Mouse (Mus musculus) heart, adult 2 months (tissue): ENCODE results near the gene Kif28. TPM values are rescaled to one million over a fixed set of nuclear protein-coding genes. Genes with fewer than 3 reads are reported as not detected.
"Not testable (repeated sequence)": the region's sequence is repeated elsewhere in the genome, so short reads cannot be mapped to it uniquely, and the experiment has no call there.

Experiments used
- DNase-seq, 2 experiments: peaks; one replicate each; pipeline ENCODE4 v3.0.0; 2021
- H3K27ac ChIP-seq: fragments of 200-600 bp; 2 replicates; pipeline ENCODE4 v1.8.1; 2022
- H3K27me3 ChIP-seq: fragments of 200-500 bp; 2 replicates; pipeline ENCODE4 v1.6.1; 2012; ENCODE audit warnings: mild to moderate bottlenecking, low read length, inconsistent platforms, mixed read lengths; ENCODE audit not compliant: control insufficient read depth, insufficient read depth
- H3K36me3 ChIP-seq: fragments of 200-500 bp; 2 replicates; pipeline ENCODE4 v1.6.1; 2012; ENCODE audit warnings: low read length, inconsistent platforms; ENCODE audit not compliant: control insufficient read depth, insufficient read depth
- H3K4me1 ChIP-seq: fragments of 200-500 bp; 2 replicates; pipeline ENCODE4 v1.6.1; 2011; ENCODE audit warnings: low read length; ENCODE audit not compliant: control insufficient read depth, insufficient read depth
- H3K4me3 ChIP-seq: fragments of 200-600 bp; 2 replicates; pipeline ENCODE4 v1.8.1; 2022
- H3K79me2 ChIP-seq: fragments of 200-500 bp; replicated peaks from 2 replicates; pipeline ENCODE4 v1.6.1; 2012; ENCODE audit warnings: mild to moderate bottlenecking, inconsistent platforms, low read length, moderate library complexity, mixed read lengths; ENCODE audit not compliant: control insufficient read depth, insufficient read depth
- H3K9ac ChIP-seq: fragments of 200-500 bp; 2 replicates; pipeline ENCODE4 v1.6.1; 2012; ENCODE audit warnings: low read depth, mild to moderate bottlenecking, control low read depth, inconsistent platforms, low read length, mixed read lengths
- CTCF ChIP-seq: fragments of 200-600 bp; IDR thresholded peaks from 2 replicates; pipeline ENCODE4 v1.8.1; 2022; ENCODE audit warnings: antibody characterized with exemption, mild to moderate bottlenecking, moderate library complexity
- EP300 ChIP-seq: fragments of 200-500 bp; IDR thresholded peaks from 2 replicates; pipeline ENCODE4 v1.6.1; 2011; ENCODE audit warnings: low read depth, low read length, control low read depth; ENCODE audit not compliant: insufficient read depth
- POLR2A ChIP-seq: fragments of 200-500 bp; IDR thresholded peaks from 2 replicates; pipeline ENCODE4 v1.6.1; 2011; ENCODE audit warnings: mild to moderate bottlenecking, low read depth, low read length, control low read depth; ENCODE audit not compliant: insufficient read depth
- WGBS: fragments of 180-500 bp; shearing (Covaris S2); methylation state at CpG from one replicate; pipeline ENCODE4 v1.1.7; 2018; 5-methylcytosine and 5-hydroxymethylcytosine counted together
- intact Hi-C: fragments of 180-260 bp; cut with DNase I; formaldehyde crosslinking; loops from one replicate; pipeline ENCODE4 v1.15.1; 2025
- polyA plus RNA-seq: library from polyadenylated mRNA; depleted of rRNA; stranded (reverse); fragments of >200 nt; gene quantifications from 2 replicates; pipeline ENCODE4 v1.2.3, GENCODE M21; 2012; rRNA removed
- total RNA-seq, 2 experiments: library from RNA; stranded (reverse); gene quantifications; 2 replicates each; pipeline ENCODE4 v1.2.3; 2021

Kif28 gene
- total and polyA plus RNA-seq, 3 experiments: 0.25 to 0.66 (median 0.47) TPM

DNA sequence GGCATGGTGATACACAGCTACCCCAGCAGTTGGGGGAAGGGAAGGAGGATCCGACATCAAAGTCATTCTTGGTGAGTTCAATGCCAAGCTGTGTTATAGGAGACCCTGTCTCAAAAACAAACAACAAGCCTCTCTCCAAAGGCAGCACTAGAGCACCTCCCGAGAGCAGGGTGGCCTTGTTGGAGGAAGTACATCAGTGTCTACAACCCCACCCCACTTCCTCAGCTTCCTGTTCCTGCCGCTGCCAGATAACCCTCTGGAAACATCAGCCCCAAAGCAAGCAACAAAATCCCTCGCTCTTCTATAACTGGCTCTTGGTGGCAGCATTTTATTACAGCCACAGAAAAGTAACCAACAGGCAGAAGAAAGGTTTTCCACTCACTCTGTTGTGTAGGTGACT, 94.8 kb downstream of the Kif28 start:
- no peak for TF ChIP-seq EP300
- TF ChIP-seq POLR2A: no peak
- H3K27me3 ChIP-seq: no peaks in the 10 kb centered on the region
- peak in 1 of 2 experiments; percentile 15 for DNase-seq
- intact Hi-C loops: no loop called here
- H3K27ac ChIP-seq: peak overlapping the region; percentile 12; the same call in 1 of the 2 replicates
- no peak overlapping the region for H3K4me3 ChIP-seq
- H3K79me2 ChIP-seq: no peaks in the 10 kb centered on the region
- peaks cover 4% of the 10 kb centered on the region for H3K4me1 ChIP-seq
- no peak overlapping the region for H3K9ac ChIP-seq
- no peaks in the 10 kb centered on the region for H3K36me3 ChIP-seq
- 44% methylated on average over 4 of the region's 4 CpGs for WGBS

GRCm38 (mm10) chr1:179649324-179649723, 95.7 kb downstream of the Kif28 start:
- no peaks in the 10 kb centered on the region for H3K79me2 ChIP-seq
- H3K27ac ChIP-seq: no peak overlapping the region
- no peaks in the 10 kb centered on the region for H3K27me3 ChIP-seq
- no peak for TF ChIP-seq POLR2A
- WGBS: 76% methylated on average over 3 of the region's 3 CpGs
- DNase-seq: peak in 1 of 2 experiments; percentile 8
- H3K4me1 ChIP-seq: peaks cover 4% of the 10 kb centered on the region
- H3K9ac ChIP-seq: no peak overlapping the region
- H3K36me3 ChIP-seq: no peaks in the 10 kb centered on the region
- intact Hi-C loops: loop anchor here (10.0 kb wide), 2 partner anchors 85 to 195 kb away; no protein-coding TSS in a partner anchor
- no peak overlapping the region for H3K4me3 ChIP-seq

DNA sequence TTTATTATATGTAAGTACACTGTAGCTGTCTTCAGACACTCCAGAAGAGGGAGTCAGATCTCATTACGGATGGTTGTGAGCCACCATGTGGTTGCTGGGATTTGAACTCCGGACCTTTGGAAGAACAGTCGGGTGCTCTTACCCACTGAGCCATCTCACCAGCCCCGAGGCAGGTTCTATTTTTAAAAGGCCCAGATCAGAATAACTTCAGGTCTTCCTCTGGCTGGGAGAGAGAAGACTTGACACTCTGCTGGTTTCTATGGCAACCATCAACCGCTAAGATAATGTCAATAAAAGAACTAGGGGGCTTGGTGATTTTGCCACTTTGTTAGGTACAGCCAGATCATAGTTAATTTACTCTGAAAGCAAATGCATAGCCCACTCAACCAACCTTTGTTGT, 96.4 kb downstream of the Kif28 start:
- 69% methylated on average over 4 of the region's 5 CpGs for WGBS
- intact Hi-C loops: loop anchor here (10.0 kb wide), 2 partner anchors 86 to 196 kb away; no protein-coding TSS in a partner anchor
- H3K27me3 ChIP-seq, H3K4me1 ChIP-seq, H3K4me3 ChIP-seq, H3K9ac ChIP-seq, H3K27ac ChIP-seq, H3K79me2 ChIP-seq, DNase-seq, H3K36me3 ChIP-seq: not testable (repeated sequence)

DNA sequence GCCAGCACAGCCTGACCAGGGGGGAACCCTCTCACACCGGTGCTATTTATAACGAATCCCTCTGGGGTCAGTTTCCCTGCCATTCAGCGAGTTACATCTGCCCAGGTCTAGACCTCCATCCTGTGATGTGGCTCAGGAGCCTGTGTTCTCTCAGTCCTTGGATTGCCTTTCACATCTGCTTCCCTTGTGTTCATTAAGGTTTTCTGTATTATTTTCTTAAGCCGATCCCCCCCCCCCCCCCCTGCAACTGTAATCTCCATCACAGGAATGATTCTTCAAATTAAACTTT, 99.1 kb downstream of the Kif28 start:
- Histone ChIP-seq H3K9ac (peak overlapping the region; percentile 45; the same call in 1 of the 2 replicates), H3K4me3 (peak overlapping the region; percentile 21; the same call in 1 of the 2 replicates)

More for the DNA sequence above, 99.1 kb downstream of the Kif28 start:
- no peaks in the 10 kb centered on the region for H3K36me3 ChIP-seq
- DNase-seq: no peak
- WGBS: 18% methylated on average over 4 of the region's 4 CpGs
- no peak overlapping the region for H3K27ac ChIP-seq
- peaks cover 4% of the 10 kb centered on the region for H3K4me1 ChIP-seq
- H3K27me3 ChIP-seq: no peaks in the 10 kb centered on the region
- TF ChIP-seq POLR2A: no peak
- TF ChIP-seq CTCF: no peak
- no peak for TF ChIP-seq EP300
- intact Hi-C loops: loop anchor here (10.0 kb wide), 2 partner anchors 89 to 199 kb away; no protein-coding TSS in a partner anchor
- H3K79me2 ChIP-seq: no peaks in the 10 kb centered on the region

Other genes with a start within 250 kb of the Kif28 start
- gene Smyd3, start 227.2 kb downstream of the Kif28 start, total RNA-seq: 1 to 10 TPM; 7.6 to 8.1 TPM
- gene Smyd3, start 227.2 kb downstream of the Kif28 start, polyA plus RNA-seq: 2.7 and 4.2 TPM in 2 replicates
- gene Tfb2m, start 199.0 kb downstream of the Kif28 start, total RNA-seq: 10 to 100 TPM; 51.3 to 58.3 TPM
- 19.2 and 33.6 TPM in 2 replicates for gene Tfb2m, start 199.0 kb downstream of the Kif28 start, polyA plus RNA-seq
- 10 to 100 TPM; 46.7 to 48.8 TPM for gene Cnst, start 198.9 kb downstream of the Kif28 start, total RNA-seq
- gene Cnst, start 198.9 kb downstream of the Kif28 start, polyA plus RNA-seq: 23.4 and 45.9 TPM in 2 replicates
- 10 to 100 TPM; 47.9 to 49.4 TPM for gene Sccpdh, start 77.1 kb downstream of the Kif28 start, total RNA-seq
- 23.6 and 72.3 TPM in 2 replicates for gene Sccpdh, start 77.1 kb downstream of the Kif28 start, polyA plus RNA-seq
- not detected for gene Gm10518, start 58.1 kb upstream of the Kif28 start, total RNA-seq
- not detected in 2 replicates for gene Gm10518, start 58.1 kb upstream of the Kif28 start, polyA plus RNA-seq
- gene Ahctf1, start 58.4 kb upstream of the Kif28 start, total RNA-seq: 10 to 100 TPM; 16.3 to 18.4 TPM
- 3.9 and 7.8 TPM in 2 replicates for gene Ahctf1, start 58.4 kb upstream of the Kif28 start, polyA plus RNA-seq
- 10 to 100 TPM; 40.8 to 41.5 TPM for gene Cdc42bpa, start 215.2 kb upstream of the Kif28 start, total RNA-seq
- 11.1 and 18.3 TPM in 2 replicates for gene Cdc42bpa, start 215.2 kb upstream of the Kif28 start, polyA plus RNA-seq